Mouse (Mus musculus) limb, embryonic 14.5 days (tissue): Measurements from ENCODE around the gene Sod3. TPM values are rescaled to one million over a fixed set of nuclear protein-coding genes. Genes with fewer than 3 reads are reported as not detected.

Experiments used
- ATAC-seq: fragments of 200-750 bp; cut with Nextera tagmentation; 2 replicates; pipeline ENCODE4 v1.8.0; 2017; ENCODE audit warnings: low read depth, moderate number of reproducible peaks, moderate TSS enrichment; ENCODE audit not compliant: low FRiP score
- DNase-seq: peaks from one replicate; pipeline ENCODE4 v3.0.0-alpha.2; 2015; ENCODE audit warnings: low spot score
- H3K27ac ChIP-seq: fragments of 300-500 bp; sonication (generic); replicated peaks from 2 replicates; pipeline ENCODE4 v1.5.1; 2014; ENCODE audit warnings: low read depth, mild to moderate bottlenecking, low read length, moderate library complexity, mixed read lengths
- H3K27me3 ChIP-seq: fragments of 300-500 bp; sonication (generic); 2 replicates; pipeline ENCODE4 v1.6.1; 2014; ENCODE audit warnings: low read length, mixed read lengths; ENCODE audit not compliant: control insufficient read depth, insufficient read depth
- H3K36me3 ChIP-seq: fragments of 300-500 bp; sonication (generic); 2 replicates; pipeline ENCODE4 v1.6.1; 2014; ENCODE audit warnings: mild to moderate bottlenecking, low read length, moderate library complexity, mixed read lengths; ENCODE audit not compliant: control insufficient read depth, insufficient read depth
- H3K4me1 ChIP-seq: fragments of 300-500 bp; sonication (generic); 2 replicates; pipeline ENCODE4 v1.6.1; 2014; ENCODE audit warnings: antibody characterized with exemption, low read length, mixed read lengths; ENCODE audit not compliant: control insufficient read depth, insufficient read depth
- H3K4me2 ChIP-seq: fragments of 300-500 bp; sonication (generic); replicated peaks from 2 replicates; pipeline ENCODE4 v1.6.1; 2014; ENCODE audit warnings: low read depth, mild to moderate bottlenecking, low read length, moderate library complexity; ENCODE audit not compliant: severe bottlenecking
- H3K4me3 ChIP-seq: fragments of 300-500 bp; sonication (generic); replicated peaks from 2 replicates; pipeline ENCODE4 v1.5.1; 2014; ENCODE audit warnings: low read length
- H3K9ac ChIP-seq: fragments of 300-500 bp; sonication (generic); 2 replicates; pipeline ENCODE4 v1.6.1; 2014; ENCODE audit warnings: mild to moderate bottlenecking, low read depth, low read length, moderate library complexity; ENCODE audit not compliant: severe bottlenecking
- H3K9me3 ChIP-seq: fragments of 300-500 bp; sonication (generic); 2 replicates; pipeline ENCODE4 v1.6.1; 2016; ENCODE audit warnings: low read length; ENCODE audit not compliant: control insufficient read depth
- POLR2A ChIP-seq: fragments of 200-500 bp; IDR thresholded peaks from 2 replicates; pipeline ENCODE4 v1.8.0; 2012; ENCODE audit warnings: inconsistent platforms, mild to moderate bottlenecking, moderate library complexity, borderline replicate concordance; ENCODE audit not compliant: insufficient read depth, insufficient read length; ENCODE audit errors: extremely low read depth
- WGBS: fragments of 180-500 bp; shearing (Covaris S2); extraction: QIAGEN DNeasy Blood & Tissue Kit; methylation state at CpG from one replicate; pipeline ENCODE4 v1.1.7; 2014; 5-methylcytosine and 5-hydroxymethylcytosine counted together
- polyA plus RNA-seq, 2 experiments: library from polyadenylated mRNA; depleted of rRNA in 1 of 2; stranded (reverse) in 1 of 2; unstranded in 1 of 2; fragments of >200 nt; fragmentation: Nextera tagmentation in 1 of 2; extraction: Ambion mirVana in 1 of 2; gene quantifications; 2 replicates each; pipeline versions ENCODE4 v1.2.1 to v1.2.3; 2012 to 2014

The Sod3 gene
- polyA plus RNA-seq, 2 experiments, result 0.98 to 1.1 TPM

- Histone ChIP-seq H3K4me3 (no peak overlapping the region), H3K9me3 (no peaks in the 10 kb centered on the region), H3K36me3 (no peaks in the 10 kb centered on the region), H3K4me2 (no peak overlapping the region), H3K9ac (no peak overlapping the region), H3K27ac (no peak overlapping the region), H3K4me1 (no peaks in the 10 kb centered on the region), H3K27me3 (no peaks in the 10 kb centered on the region)
- ATAC-seq, result no peak
- no peak for DNase-seq
- TF ChIP-seq POLR2A, result no peak
- 47% methylated on average over 5 of the region's 5 CpGs for WGBS
Observed at GRCm38 (mm10) chr5:52364521-52364920, 930 bp downstream of the Sod3 start.

DNA sequence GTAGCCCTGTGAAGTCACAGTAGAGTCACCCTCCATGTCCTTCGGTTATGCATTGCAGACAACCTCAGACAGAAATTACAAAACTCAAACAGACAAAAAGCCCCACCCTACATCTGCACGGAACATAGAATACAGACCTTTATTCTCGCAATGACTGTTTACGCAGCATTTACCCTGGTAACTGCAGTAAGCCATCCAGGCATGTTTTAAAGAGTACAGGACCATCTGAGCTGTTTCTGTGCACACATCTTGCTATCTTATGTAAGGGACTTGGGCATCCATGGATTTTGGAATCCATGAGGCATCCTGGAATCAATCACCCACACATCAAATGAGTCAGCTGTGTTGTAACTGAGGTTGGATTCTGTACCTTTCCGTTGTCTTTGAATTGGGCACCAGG is 2.3 kb downstream of the Sod3 start:
- Histone ChIP-seq H3K4me2 (no peak overlapping the region), H3K27me3 (no peaks in the 10 kb centered on the region), H3K4me3 (no peak overlapping the region), H3K9me3 (no peaks in the 10 kb centered on the region), H3K27ac (no peak overlapping the region), H3K9ac (no peak overlapping the region), H3K4me1 (no peaks in the 10 kb centered on the region), H3K36me3 (no peaks in the 10 kb centered on the region)
- ATAC-seq (no peak), DNase-seq (no peak)
- no peak for TF ChIP-seq POLR2A
- 87% methylated on average over 5 of the region's 5 CpGs for WGBS

GRCm38 (mm10) chr5:52366661-52367060 is 3.1 kb downstream of the Sod3 start:
- no peak for TF ChIP-seq POLR2A

GRCm38 (mm10) chr5:52367866-52368840 is 4.6 kb downstream of the Sod3 start:
- no peak for TF ChIP-seq POLR2A
- no peaks in the 10 kb centered on the region for H3K36me3 ChIP-seq
- no peaks in the 10 kb centered on the region for H3K9me3 ChIP-seq
- no peaks in the 10 kb centered on the region for H3K27me3 ChIP-seq
- WGBS, result 59% methylated on average over 47 of the region's 63 CpGs
- DNase-seq (no peak), ATAC-seq (no peak)
- peak overlapping the region; percentile 14; the same call in 1 of the 2 replicates for H3K4me3 ChIP-seq
- H3K4me1 ChIP-seq, result no peaks in the 10 kb centered on the region
- peak overlapping the region; percentile 31; the same call in 1 of the 2 replicates for H3K4me2 ChIP-seq
- H3K27ac ChIP-seq, result no peak overlapping the region
- H3K9ac ChIP-seq, result no peak overlapping the region

More at GRCm38 (mm10) chr5:52366661-52367060, 3.1 kb downstream of the Sod3 start:
- H3K9ac ChIP-seq, result no peak overlapping the region
- no peaks in the 10 kb centered on the region for H3K36me3 ChIP-seq
- H3K4me2 ChIP-seq, result no peak overlapping the region
- DNase-seq, result no peak
- no peaks in the 10 kb centered on the region for H3K4me1 ChIP-seq
- ATAC-seq, result no peak
- no peak overlapping the region for H3K27ac ChIP-seq
- no peaks in the 10 kb centered on the region for H3K9me3 ChIP-seq
- no peaks in the 10 kb centered on the region for H3K27me3 ChIP-seq
- H3K4me3 ChIP-seq, result no peak overlapping the region
- WGBS, result 71% methylated on average over 2 of the region's 2 CpGs

GRCm38 (mm10) chr5:52370901-52371300 is 7.3 kb downstream of the Sod3 start:
- WGBS, result 86% methylated on average over 6 of the region's 6 CpGs
- no peaks in the 10 kb centered on the region for H3K4me1 ChIP-seq
- H3K36me3 ChIP-seq, result no peaks in the 10 kb centered on the region
- H3K4me3 ChIP-seq, result no peak overlapping the region
- no peak for TF ChIP-seq POLR2A
- DNase-seq (no peak), ATAC-seq (no peak)
- no peak overlapping the region for H3K9ac ChIP-seq
- H3K9me3 ChIP-seq, result no peaks in the 10 kb centered on the region
- H3K27ac ChIP-seq, result no peak overlapping the region
- H3K27me3 ChIP-seq, result no peaks in the 10 kb centered on the region
- H3K4me2 ChIP-seq, result no peak overlapping the region
